Mouse (Mus musculus): ENCODE results near the gene Naaladl2. TPM values are rescaled to one million over a fixed set of nuclear protein-coding genes. Genes with fewer than 3 reads are reported as not detected.

The Naaladl2 gene
- total and polyA plus RNA-seq, 3 experiments = 0.13 TPM; not detected in 2

- Histone ChIP-seq H3K9ac (ENCODE audit: insufficient read depth, low read depth) (no peak overlapping the region), H3K27ac (ENCODE audit: insufficient read depth, low read depth) (no peak overlapping the region), H3K4me1 (ENCODE audit: control insufficient read depth in 1 of 2, insufficient read depth in 2 of 2) (no peaks in the 10 kb centered on the region), H3K4me3 (replicated peaks in 1 of 3; ENCODE audit: low read depth in 2 of 3, low read length in 2 of 3, poor library complexity in 1 of 3) (no peak overlapping the region), H3K9me3 (replicated peaks; ENCODE audit: low read length) (peaks cover 9% of the 10 kb centered on the region), H3K79me2 (replicated peaks; ENCODE audit: control insufficient read depth, extremely low read depth, insufficient read depth, poor library complexity, severe bottlenecking) (no peaks in the 10 kb centered on the region), H3K4me2 (ENCODE audit: insufficient read depth, low read depth, poor library complexity, severe bottlenecking) (no peak overlapping the region), H3K36me3 (replicated peaks in 1 of 2; ENCODE audit: control insufficient read depth in 1 of 2, insufficient read depth in 1 of 2, low read length in 1 of 2) (no peaks in the 10 kb centered on the region), H3K27me3 (replicated peaks) (no peaks in the 10 kb centered on the region)
- no peak for DNase-seq (ENCODE audit: extremely low read depth)
- dilution Hi-C loops (cut with MboI; ENCODE audit: extremely low pct_ligation_motif_present, extremely low pct_unique_long_range_greater_than_20kb, low sequenced_read_pairs) = no loop called here
- TF ChIP-seq USF2 (conservative IDR thresholded peaks at IDR 0.05; ENCODE audit: low read depth, low read length) = no peak
- no peak for TF ChIP-seq MAFK (IDR thresholded peaks at IDR 0.05; ENCODE audit: insufficient replicate concordance, low read length)
- no peak for TF ChIP-seq ZKSCAN1 (IDR thresholded peaks at IDR 0.05; ENCODE audit: borderline replicate concordance, low read depth, low read length)
- TF ChIP-seq PAX5 (IDR thresholded peaks at IDR 0.05; ENCODE audit: low read length) = no peak
- no peak for TF ChIP-seq ZNF384 (IDR thresholded peaks at IDR 0.05; ENCODE audit: low read depth, low read length)
- TF ChIP-seq JUN (IDR thresholded peaks at IDR 0.05; ENCODE audit: insufficient read depth, low read depth, low read length) = no peak
- TF ChIP-seq POLR2A (IDR thresholded peaks at IDR 0.05; ENCODE audit: low read depth, low read length) = no peak
- TF ChIP-seq MAZ (IDR thresholded peaks at IDR 0.05; ENCODE audit: low read depth, low read length) = no peak
- no peak for TF ChIP-seq RAD21 (IDR thresholded peaks at IDR 0.05; ENCODE audit: low read depth, low read length)
- TF ChIP-seq IRF4 (IDR thresholded peaks at IDR 0.05; ENCODE audit: low read depth, low read length) = no peak
- no peak for TF ChIP-seq MEF2A (IDR thresholded peaks at IDR 0.05; ENCODE audit: borderline replicate concordance, low read depth, low read length)
- no peak for TF ChIP-seq KAT2A (IDR thresholded peaks at IDR 0.05; ENCODE audit: insufficient replicate concordance, low read length)
- no peak for TF ChIP-seq BHLHE40 (IDR thresholded peaks at IDR 0.05; ENCODE audit: low read depth, low read length)
- TF ChIP-seq EP300 (IDR thresholded peaks at IDR 0.05; ENCODE audit: low read length) = no peak
- no peak for TF ChIP-seq ELF1 (IDR thresholded peaks at IDR 0.05; ENCODE audit: low read depth, low read length)
- in situ Hi-C loops (cut with MboI; ENCODE audit: low pct_ligation_motif_present, low pct_unique_long_range_greater_than_20kb, low sequenced_read_pairs) = no loop called here
Measured at GRCm38 (mm10) chr3:23962961-23963621, 1181.0 kb downstream of the Naaladl2 start.

GRCm38 (mm10) chr3:23946182-23946581, 1197.9 kb downstream of the Naaladl2 start:
- Histone ChIP-seq H3K79me2 (replicated peaks; ENCODE audit: control insufficient read depth, extremely low read depth, insufficient read depth, poor library complexity, severe bottlenecking) (no peaks in the 10 kb centered on the region), H3K27me3 (replicated peaks) (no peaks in the 10 kb centered on the region), H3K4me1 (ENCODE audit: control insufficient read depth in 1 of 2, insufficient read depth in 2 of 2) (no peaks in the 10 kb centered on the region), H3K9ac (ENCODE audit: insufficient read depth, low read depth) (no peak overlapping the region), H3K4me3 (replicated peaks in 1 of 3; ENCODE audit: low read depth in 2 of 3, low read length in 2 of 3, poor library complexity in 1 of 3) (no peak overlapping the region), H3K27ac (ENCODE audit: insufficient read depth, low read depth) (no peak overlapping the region), H3K36me3 (replicated peaks in 1 of 2; ENCODE audit: control insufficient read depth in 1 of 2, insufficient read depth in 1 of 2, low read length in 1 of 2) (no peaks in the 10 kb centered on the region), H3K4me2 (ENCODE audit: insufficient read depth, low read depth, poor library complexity, severe bottlenecking) (no peak overlapping the region), H3K9me3 (replicated peaks; ENCODE audit: low read length) (peaks cover 4% of the 10 kb centered on the region)
- DNase-seq (ENCODE audit: extremely low read depth) = no peak
- no peak for TF ChIP-seq JUND (conservative IDR thresholded peaks at IDR 0.05; ENCODE audit: low read depth, low read length)
- no peak for TF ChIP-seq GABPA (IDR thresholded peaks at IDR 0.05; ENCODE audit: insufficient replicate concordance, low read depth, low read length)
- no peak for TF ChIP-seq SMC3 (IDR thresholded peaks at IDR 0.05; ENCODE audit: low read depth, low read length)
- no peak for TF ChIP-seq TBP (conservative IDR thresholded peaks at IDR 0.05; ENCODE audit: low read depth, low read length)
- no peak for TF ChIP-seq MAZ (IDR thresholded peaks at IDR 0.05; ENCODE audit: low read depth, low read length)
- dilution Hi-C loops (cut with MboI; ENCODE audit: extremely low pct_ligation_motif_present, extremely low pct_unique_long_range_greater_than_20kb, low sequenced_read_pairs) = no loop called here
- in situ Hi-C loops (cut with MboI; ENCODE audit: low pct_ligation_motif_present, low pct_unique_long_range_greater_than_20kb, low sequenced_read_pairs) = no loop called here

All from CH12.LX (cell line).